Mouse (Mus musculus) E14TG2a.4 (cell line): ENCODE measurements around the gene Cmss1.

ENCODE experiments used
- H3K27me3 ChIP-seq: 2 replicates; pipeline ENCODE4 v1.6.1; 2014; ENCODE audit warnings: low read length, control low read depth; ENCODE audit not compliant: insufficient read depth
- H3K36me3 ChIP-seq: 2 replicates; pipeline ENCODE4 v1.6.1; 2014; ENCODE audit warnings: low read length, control low read depth; ENCODE audit not compliant: insufficient read depth
- H3K4me1 ChIP-seq: replicated peaks from 2 replicates; pipeline ENCODE4 v1.6.1; 2014; ENCODE audit warnings: low read depth, low read length, control low read depth
- H3K4me3 ChIP-seq: replicated peaks from 2 replicates; pipeline ENCODE4 v1.5.1; 2014; ENCODE audit warnings: mild to moderate bottlenecking, low read length
- H3K9me3 ChIP-seq: 2 replicates; pipeline ENCODE4 v1.6.1; 2014; ENCODE audit warnings: low read length, control low read depth
- CTCF ChIP-seq: conservative IDR thresholded peaks from 2 replicates; pipeline ENCODE4 v1.5.1; 2014; ENCODE audit warnings: low read length
- NANOG ChIP-seq: IDR thresholded peaks from 2 replicates; pipeline ENCODE4 v1.6.1; 2014; ENCODE audit warnings: borderline replicate concordance, low read length, mixed read lengths
- POU5F1 ChIP-seq: IDR thresholded peaks from 2 replicates; pipeline ENCODE4 v1.6.1; 2014; ENCODE audit warnings: low read length, borderline replicate concordance

Gene Cmss1

GRCm38 (mm10) chr16:57383266-57383971 lies 223.2 kb downstream of the Cmss1 start:
- Histone ChIP-seq H3K9me3 (no peaks in the 10 kb centered on the region), H3K36me3 (no peaks in the 10 kb centered on the region), H3K27me3 (no peaks in the 10 kb centered on the region), H3K4me3 (no peak overlapping the region), H3K4me1 (peaks cover 20% of the 10 kb centered on the region)
- no peak for TF ChIP-seq CTCF
- no peak for TF ChIP-seq NANOG
- TF ChIP-seq POU5F1 = no peak

GRCm38 (mm10) chr16:57378631-57379330 lies 227.9 kb downstream of the Cmss1 start:
- TF ChIP-seq CTCF (no peak), POU5F1 (no peak), NANOG (no peak)
- H3K9me3 ChIP-seq = no peaks in the 10 kb centered on the region
- H3K4me1 ChIP-seq = peaks cover 9% of the 10 kb centered on the region
- no peaks in the 10 kb centered on the region for H3K36me3 ChIP-seq
- H3K4me3 ChIP-seq = no peak overlapping the region
- H3K27me3 ChIP-seq = no peaks in the 10 kb centered on the region

- peaks cover 7% of the 10 kb centered on the region for H3K4me1 ChIP-seq
- no peaks in the 10 kb centered on the region for H3K9me3 ChIP-seq
- H3K36me3 ChIP-seq = no peaks in the 10 kb centered on the region
- H3K4me3 ChIP-seq = no peak overlapping the region
- TF ChIP-seq NANOG = no peak
- TF ChIP-seq POU5F1 = no peak
- no peak for TF ChIP-seq CTCF
- H3K27me3 ChIP-seq = no peaks in the 10 kb centered on the region
Observed at GRCm38 (mm10) chr16:57375248-57375837, 231.3 kb downstream of the Cmss1 start.

GRCm38 (mm10) chr16:57372156-57372555 lies 234.5 kb downstream of the Cmss1 start:
- H3K36me3 ChIP-seq = no peaks in the 10 kb centered on the region
- H3K4me1 ChIP-seq = no peaks in the 10 kb centered on the region
- no peaks in the 10 kb centered on the region for H3K27me3 ChIP-seq
- no peak overlapping the region for H3K4me3 ChIP-seq
- no peaks in the 10 kb centered on the region for H3K9me3 ChIP-seq
- no peak for TF ChIP-seq NANOG
- no peak for TF ChIP-seq CTCF
- TF ChIP-seq POU5F1 = no peak

- H3K27me3 ChIP-seq = no peaks in the 10 kb centered on the region
- H3K36me3 ChIP-seq = no peaks in the 10 kb centered on the region
- TF ChIP-seq NANOG (no peak), POU5F1 (no peak)
- no peak overlapping the region for H3K4me3 ChIP-seq
- no peaks in the 10 kb centered on the region for H3K4me1 ChIP-seq
- no peaks in the 10 kb centered on the region for H3K9me3 ChIP-seq
Observed at GRCm38 (mm10) chr16:57369846-57370496, 236.7 kb downstream of the Cmss1 start.

GRCm38 (mm10) chr16:57366941-57367694 lies 239.5 kb downstream of the Cmss1 start:
- Histone ChIP-seq H3K36me3 (no peaks in the 10 kb centered on the region), H3K9me3 (no peaks in the 10 kb centered on the region), H3K4me3 (no peak overlapping the region), H3K4me1 (peaks cover 9% of the 10 kb centered on the region; the same call in 1 of the 2 replicates), H3K27me3 (no peaks in the 10 kb centered on the region)
- TF ChIP-seq POU5F1 = no peak
- TF ChIP-seq NANOG = no peak
- TF ChIP-seq CTCF = no peak

GRCm38 (mm10) chr16:57366141-57366540 lies 240.5 kb downstream of the Cmss1 start:
- Histone ChIP-seq H3K4me3 (no peak overlapping the region), H3K9me3 (no peaks in the 10 kb centered on the region), H3K4me1 (peaks cover 9% of the 10 kb centered on the region; the same call in 1 of the 2 replicates), H3K27me3 (no peaks in the 10 kb centered on the region), H3K36me3 (no peaks in the 10 kb centered on the region)
- TF ChIP-seq CTCF (no peak), NANOG (no peak), POU5F1 (no peak)

- TF ChIP-seq CTCF = no peak
- Histone ChIP-seq H3K4me3 (no peak overlapping the region), H3K27me3 (no peaks in the 10 kb centered on the region), H3K4me1 (peaks cover 9% of the 10 kb centered on the region; the same call in 1 of the 2 replicates), H3K36me3 (no peaks in the 10 kb centered on the region), H3K9me3 (no peaks in the 10 kb centered on the region)
Observed at GRCm38 (mm10) chr16:57364498-57364897, 242.2 kb downstream of the Cmss1 start.
